Mouse (Mus musculus) heart, embryonic 13.5 days (tissue): ENCODE results near the gene Zfp740. TPM values are rescaled to one million over a fixed set of nuclear protein-coding genes. Genes with fewer than 3 reads are reported as not detected.

Experiments used
- ATAC-seq: fragments of 200-750 bp; cut with Nextera tagmentation; 2 replicates; pipeline ENCODE4 v1.8.0; 2017; ENCODE audit warnings: moderate TSS enrichment; ENCODE audit not compliant: insufficient number of reproducible peaks, low FRiP score, low TSS enrichment; ENCODE audit errors: extremely low read depth
- H3K27ac ChIP-seq: fragments of 300-500 bp; sonication (generic); replicated peaks from 2 replicates; pipeline ENCODE4 v1.5.1; 2015; ENCODE audit warnings: moderate library complexity, mild to moderate bottlenecking, inconsistent platforms
- H3K27me3 ChIP-seq: fragments of 300-500 bp; sonication (generic); replicated peaks from 2 replicates; pipeline ENCODE4 v1.6.1; 2015; ENCODE audit warnings: mild to moderate bottlenecking, inconsistent platforms
- H3K36me3 ChIP-seq: fragments of 300-500 bp; sonication (generic); 2 replicates; pipeline ENCODE4 v1.6.1; 2015; ENCODE audit warnings: mild to moderate bottlenecking, inconsistent platforms
- H3K4me1 ChIP-seq: fragments of 300-500 bp; sonication (generic); 2 replicates; pipeline ENCODE4 v1.6.1; 2015; ENCODE audit warnings: inconsistent platforms
- H3K4me2 ChIP-seq: fragments of 300-500 bp; sonication (generic); 2 replicates; pipeline ENCODE4 v1.6.1; 2015; ENCODE audit warnings: inconsistent platforms, mild to moderate bottlenecking, moderate library complexity
- H3K4me3 ChIP-seq: fragments of 300-500 bp; sonication (generic); 2 replicates; pipeline ENCODE4 v1.5.1; 2015; ENCODE audit warnings: moderate library complexity, mild to moderate bottlenecking, inconsistent platforms
- H3K9ac ChIP-seq: fragments of 300-500 bp; sonication (generic); 2 replicates; pipeline ENCODE4 v1.6.1; 2015; ENCODE audit warnings: inconsistent platforms, mild to moderate bottlenecking, moderate library complexity
- H3K9me3 ChIP-seq: fragments of 300-500 bp; sonication (generic); 2 replicates; pipeline ENCODE4 v1.6.1; 2016; ENCODE audit warnings: inconsistent platforms
- WGBS: fragments of 180-500 bp; shearing (Covaris S2); methylation state at CpG from one replicate; pipeline ENCODE4 v1.1.7; 2015; ENCODE audit warnings: mixed read lengths; 5-methylcytosine and 5-hydroxymethylcytosine counted together
- polyA plus RNA-seq: library from polyadenylated mRNA; unstranded; fragments of >200 nt; fragmentation: Nextera tagmentation; extraction: Ambion mirVana; gene quantifications from 2 replicates; pipeline ENCODE4 v1.2.1, GENCODE M21; 2015

Gene Zfp740
- polyA plus RNA-seq, 1 experiment from 2014 or later: 30.3 TPM

GRCm38 (mm10) chr15:102243229-102244190 is 40.5 kb downstream of the Zfp740 start:
- Histone ChIP-seq H3K4me2 (peak overlapping the region; percentile 96), H3K4me3 (peak overlapping the region; percentile 68), H3K9ac (peak overlapping the region; percentile 62), H3K27me3 (peaks cover 71% of the 10 kb centered on the region), H3K9me3 (no peaks in the 10 kb centered on the region), H3K27ac (peak overlapping the region; percentile 48; the same call in 1 of the 2 replicates), H3K4me1 (peaks cover 48% of the 10 kb centered on the region), H3K36me3 (0 out of 2 replicates have a peak, but pooled peaks cover 2% of the 10 kb centered on the region)
- WGBS: 26% methylated on average over 22 of the region's 22 CpGs
- no peak for ATAC-seq

- peak overlapping the region; percentile 68 for H3K4me3 ChIP-seq
- no peaks in the 10 kb centered on the region for H3K9me3 ChIP-seq
- H3K4me1 ChIP-seq: peaks cover 57% of the 10 kb centered on the region
- no peak for ATAC-seq
- H3K36me3 ChIP-seq: no peaks in the 10 kb centered on the region
- peak overlapping the region; percentile 97; the same call in 1 of the 2 replicates for H3K27ac ChIP-seq
- 16% methylated on average over 19 of the region's 19 CpGs for WGBS
- H3K27me3 ChIP-seq: peaks cover 81% of the 10 kb centered on the region
- H3K4me2 ChIP-seq: peak overlapping the region; percentile 96
- peak overlapping the region; percentile 84 for H3K9ac ChIP-seq
Measured at GRCm38 (mm10) chr15:102244306-102245191, 41.5 kb downstream of the Zfp740 start.

- Histone ChIP-seq H3K36me3 (no peaks in the 10 kb centered on the region), H3K27me3 (peaks cover 84% of the 10 kb centered on the region), H3K4me2 (peak overlapping the region; percentile 96), H3K4me1 (peaks cover 64% of the 10 kb centered on the region), H3K9me3 (no peaks in the 10 kb centered on the region), H3K9ac (peak overlapping the region; percentile 84), H3K4me3 (peak overlapping the region; percentile 68), H3K27ac (peak overlapping the region; percentile 97)
- ATAC-seq: no peak
- 8% methylated on average over 14 of the region's 14 CpGs for WGBS
Measured at GRCm38 (mm10) chr15:102245461-102245881, 42.4 kb downstream of the Zfp740 start.

GRCm38 (mm10) chr15:102245891-102246741 is 43.1 kb downstream of the Zfp740 start:
- Histone ChIP-seq H3K9ac (peak overlapping the region; percentile 84), H3K4me2 (peak overlapping the region; percentile 96), H3K4me3 (peak overlapping the region; percentile 68), H3K9me3 (no peaks in the 10 kb centered on the region), H3K4me1 (peaks cover 64% of the 10 kb centered on the region), H3K36me3 (0 out of 2 replicates have a peak, but pooled peaks cover under 1% of the 10 kb centered on the region), H3K27ac (peak overlapping the region; percentile 97), H3K27me3 (peaks cover 84% of the 10 kb centered on the region)
- WGBS: under 1% methylated on average over 41 of the region's 44 CpGs
- ATAC-seq: peak; percentile 33; the same call in 1 of the 2 replicates

DNA sequence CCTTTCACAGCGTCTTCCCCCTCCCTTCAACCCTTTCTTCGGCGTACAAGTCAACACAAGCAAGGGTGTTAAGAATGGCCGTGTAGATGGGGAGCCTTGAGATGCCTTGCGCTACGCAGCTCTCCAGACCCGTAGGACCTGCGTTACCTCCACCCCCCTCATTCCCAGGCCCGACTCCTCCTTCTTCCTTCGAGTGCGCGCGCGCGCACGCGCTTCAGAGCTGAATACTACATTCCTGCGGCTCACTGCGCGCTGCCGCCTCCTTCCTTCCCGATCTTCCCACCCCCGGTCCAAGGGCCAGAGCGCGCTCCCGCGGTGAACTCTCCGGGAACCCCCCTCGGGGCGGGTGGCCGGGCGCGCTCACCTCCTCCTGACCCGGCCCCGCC is 43.8 kb downstream of the Zfp740 start:
- ATAC-seq: peak; percentile 42
- Histone ChIP-seq H3K27ac (peak overlapping the region; percentile 97), H3K36me3 (0 out of 2 replicates have a peak, but pooled peaks cover 3% of the 10 kb centered on the region), H3K9me3 (no peaks in the 10 kb centered on the region), H3K4me3 (peak overlapping the region; percentile 68), H3K4me2 (peak overlapping the region; percentile 96), H3K27me3 (peaks cover 84% of the 10 kb centered on the region), H3K4me1 (peaks cover 64% of the 10 kb centered on the region), H3K9ac (peak overlapping the region; percentile 84)
- WGBS: under 1% methylated on average over 35 of the region's 35 CpGs

DNA sequence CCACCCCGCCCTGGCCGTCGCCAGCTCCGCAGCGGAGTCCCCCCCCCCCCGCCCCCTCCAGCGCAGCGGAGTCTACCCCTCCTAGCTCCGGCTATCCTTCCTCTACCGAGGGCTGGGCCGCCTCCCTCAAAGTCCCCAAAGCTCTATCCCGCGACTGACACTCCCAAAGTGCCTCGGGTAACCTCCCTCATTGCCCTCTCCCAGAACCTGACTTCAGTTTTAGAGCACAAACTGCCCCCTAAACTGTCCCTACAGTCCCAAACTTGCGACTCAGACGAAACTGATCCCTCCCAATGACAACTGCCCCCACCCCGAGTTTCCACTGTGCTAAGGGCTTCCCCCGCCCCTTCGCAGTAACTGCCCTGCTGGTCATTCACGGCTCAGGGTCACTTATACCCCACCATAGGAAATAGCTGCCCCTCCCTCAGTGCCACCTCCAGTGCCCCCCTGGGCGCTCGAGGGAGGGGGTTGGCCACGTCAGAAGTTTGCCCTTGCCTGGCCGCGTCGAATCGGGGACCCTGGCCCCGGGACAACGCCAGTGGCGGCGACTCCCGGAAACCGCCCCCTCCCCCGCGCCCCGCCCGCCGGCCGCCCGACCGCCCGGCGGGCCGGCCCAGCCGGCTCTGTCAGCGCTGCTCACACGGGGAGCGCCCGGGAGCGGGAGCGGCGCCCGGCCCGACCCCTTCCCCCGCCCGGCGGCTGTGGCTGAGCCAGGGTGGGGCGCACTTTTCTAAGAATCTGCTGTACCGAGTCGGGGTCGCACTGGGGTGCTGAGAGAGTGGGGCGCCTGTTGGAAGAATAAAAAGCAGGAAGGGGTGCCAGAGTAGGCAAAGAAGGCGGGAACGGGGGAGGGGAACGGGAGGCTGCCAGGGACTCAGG is 44.4 kb downstream of the Zfp740 start:
- ATAC-seq: peak; percentile 42
- peak overlapping the region; percentile 97 for H3K27ac ChIP-seq
- peaks cover 84% of the 10 kb centered on the region for H3K27me3 ChIP-seq

DNA sequence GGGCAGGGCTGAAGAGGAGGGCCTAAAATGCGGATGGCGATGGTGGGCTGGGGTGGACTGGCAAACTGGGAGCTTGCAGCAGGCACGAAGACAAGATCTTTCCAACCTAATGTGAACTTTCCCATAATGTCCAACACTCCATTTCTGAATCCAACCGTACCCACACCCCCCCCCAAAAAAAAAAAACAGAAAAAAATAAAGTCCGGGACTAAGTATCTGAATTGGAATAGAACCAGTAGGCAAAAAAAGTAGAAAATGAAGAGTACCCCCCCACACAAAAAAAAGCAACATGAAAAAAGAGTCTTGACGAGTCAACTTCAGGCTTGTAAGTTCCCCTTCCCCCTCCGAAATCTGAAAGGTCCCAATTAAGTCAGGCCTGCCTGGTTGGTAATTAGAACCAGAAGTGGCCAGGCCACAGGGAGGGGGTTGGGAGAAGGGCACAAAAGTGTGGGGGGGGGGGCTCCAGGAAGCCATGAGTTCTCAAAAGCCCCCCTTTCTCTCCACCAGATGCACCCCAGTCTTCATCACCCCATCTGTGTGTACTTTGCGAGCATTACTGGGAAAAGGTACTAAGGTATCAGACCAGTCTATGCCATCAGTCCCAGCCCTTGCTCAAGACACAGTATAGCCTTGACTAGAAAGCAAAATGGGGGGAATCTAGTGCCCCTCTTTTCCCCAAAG is 45.2 kb downstream of the Zfp740 start:
- H3K27ac ChIP-seq: peak overlapping the region; percentile 97
- peaks cover 81% of the 10 kb centered on the region for H3K27me3 ChIP-seq
- 7% methylated on average over 7 of the region's 8 CpGs for WGBS
- peak overlapping the region; percentile 84 for H3K9ac ChIP-seq
- no peak for ATAC-seq
- no peaks in the 10 kb centered on the region for H3K9me3 ChIP-seq
- H3K4me3 ChIP-seq: peak overlapping the region; percentile 68
- H3K4me2 ChIP-seq: peak overlapping the region; percentile 96
- H3K36me3 ChIP-seq: 0 out of 2 replicates have a peak, but pooled peaks cover 3% of the 10 kb centered on the region
- peaks cover 57% of the 10 kb centered on the region for H3K4me1 ChIP-seq

More for the DNA sequence above, 44.4 kb downstream of the Zfp740 start:
- Histone ChIP-seq H3K4me1 (peaks cover 64% of the 10 kb centered on the region), H3K9me3 (no peaks in the 10 kb centered on the region), H3K36me3 (0 out of 2 replicates have a peak, but pooled peaks cover 3% of the 10 kb centered on the region), H3K4me2 (peak overlapping the region; percentile 96), H3K4me3 (peak overlapping the region; percentile 68), H3K9ac (peak overlapping the region; percentile 84)
- WGBS: under 1% methylated on average over 60 of the region's 65 CpGs

- Histone ChIP-seq H3K9ac (peak overlapping the region; percentile 84), H3K4me2 (peak overlapping the region; percentile 96), H3K27me3 (peaks cover 76% of the 10 kb centered on the region), H3K9me3 (no peaks in the 10 kb centered on the region), H3K4me1 (peaks cover 52% of the 10 kb centered on the region), H3K27ac (peak overlapping the region; percentile 97), H3K4me3 (peak overlapping the region; percentile 68), H3K36me3 (0 out of 2 replicates have a peak, but pooled peaks cover 3% of the 10 kb centered on the region)
- ATAC-seq: no peak
- 0% methylated on average over 3 of the region's 3 CpGs for WGBS
Measured at GRCm38 (mm10) chr15:102248812-102249191, 45.8 kb downstream of the Zfp740 start.

DNA sequence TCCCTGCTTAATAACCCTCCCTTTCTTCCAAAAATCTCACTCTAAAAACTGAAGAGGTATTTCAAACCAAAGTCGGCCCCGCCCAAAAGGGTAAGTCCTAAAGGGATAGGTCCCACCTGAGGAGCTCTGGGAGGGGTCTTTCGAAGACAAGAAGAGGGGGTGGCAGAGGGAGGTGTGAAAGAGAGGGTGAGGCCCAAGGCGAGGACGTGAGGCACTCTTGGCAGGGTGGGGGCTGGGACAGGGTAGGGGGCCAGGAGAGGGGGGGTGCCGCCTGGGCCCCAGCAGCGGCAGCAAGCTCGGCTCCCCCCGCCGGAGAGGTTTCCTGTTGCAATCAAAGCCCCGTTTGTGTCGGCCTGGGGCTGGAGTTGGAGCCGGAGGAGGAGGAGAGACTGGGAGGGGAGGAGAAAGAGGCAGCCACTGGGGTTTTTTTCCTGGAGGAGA is 46.2 kb downstream of the Zfp740 start:
- Histone ChIP-seq H3K4me3 (peak overlapping the region; percentile 20), H3K27ac (peak overlapping the region; percentile 97), H3K27me3 (peaks cover 76% of the 10 kb centered on the region), H3K9ac (peak overlapping the region; percentile 84), H3K4me2 (peak overlapping the region; percentile 96), H3K9me3 (no peaks in the 10 kb centered on the region), H3K36me3 (0 out of 2 replicates have a peak, but pooled peaks cover 3% of the 10 kb centered on the region), H3K4me1 (peaks cover 47% of the 10 kb centered on the region)
- ATAC-seq: no peak
- WGBS: 1% methylated on average over 13 of the region's 13 CpGs
